Comparison of ENCODE assay signal across 16 mouse cellular contexts in genomic region chr8:8772424-8772823, GRCm38 (mm10).
A peak's percentile ranks its signal among the peaks of the same experiment; 100 is the strongest.
DNase-seq lines count a peak whose midpoint lies in the region; ATAC-seq and TF ChIP-seq lines count a peak whose summit lies in the region.
"Had no signal": no experiment of that assay in that cellular context is flagged by ENCODE, and none has a peak within 500 bp of the region (broad histone marks: within the 10 kb centered on the region; RNA-seq: fewer than 3 reads in every experiment).

No protein-coding gene starts in this region.

- H3K9ac ChIP-seq in heart, adult 2 months (ENCODE audit: low read depth, low read length), result no peak overlapping the region
- H3K9ac ChIP-seq in heart, embryonic 11.5 days (ENCODE audit: low read depth, low read length), result no peak overlapping the region
- no peak overlapping the region for H3K9ac ChIP-seq in forebrain, embryonic 14.5 days (ENCODE audit: low read length)
- H3K9ac ChIP-seq: hindbrain, embryonic 13.5 days; liver, embryonic 12.5 days had no signal

- no peak for TF ChIP-seq CTCF in heart, adult 2 months (IDR thresholded peaks at IDR 0.05)

- intact Hi-C loops in heart, adult 2 months (cut with DNase I), result loop anchor here (1.0 to 5.0 kb wide), 5 partner anchors 35 to 220 kb away; partner anchors contain the start of gene Arglu1
- intact Hi-C loops in heart, postnatal 10 days (cut with DNase I), result loop anchor here (2.0 kb wide), 1 partner anchor 222 kb away; no protein-coding TSS in a partner anchor

- H3K27me3 ChIP-seq in heart, adult 2 months (ENCODE audit: control insufficient read depth, insufficient read depth, low read length), result no peaks in the 10 kb centered on the region
- no peaks in the 10 kb centered on the region for H3K27me3 ChIP-seq in heart, embryonic 11.5 days (ENCODE audit: control insufficient read depth, insufficient read depth, low read length)
- H3K27me3 ChIP-seq in forebrain, embryonic 14.5 days (replicated peaks; ENCODE audit: control insufficient read depth, insufficient read depth, low read length), result no peaks in the 10 kb centered on the region
- H3K27me3 ChIP-seq: hindbrain, embryonic 13.5 days; liver, embryonic 12.5 days had no signal

- H3K4me1 ChIP-seq in heart, adult 2 months (ENCODE audit: control insufficient read depth, insufficient read depth, low read length), result peaks cover 7% of the 10 kb centered on the region
- H3K4me1 ChIP-seq in heart, embryonic 11.5 days (ENCODE audit: control insufficient read depth, insufficient read depth, low read length), result peaks cover 4% of the 10 kb centered on the region; the same call in 1 of the 2 replicates
- no peaks in the 10 kb centered on the region for H3K4me1 ChIP-seq in forebrain, embryonic 14.5 days (ENCODE audit: control insufficient read depth, insufficient read depth, low read length)
- H3K4me1 ChIP-seq: hindbrain, embryonic 13.5 days; liver, embryonic 12.5 days had no signal

- peak; percentile 51 to 71 for DNase-seq in heart, adult 2 months
- peak; percentile 9 for DNase-seq in gastrocnemius, postnatal 10 days
- peak; percentile 68 to 71 for DNase-seq in heart, postnatal 10 days
- DNase-seq in lung, postnatal 14 days, result peak; percentile 20
- DNase-seq in frontal cortex, postnatal 25 days (ENCODE audit: low spot score in 2 of 2), result no peak
- no peak for DNase-seq in forebrain, embryonic 14.5 days (ENCODE audit: low spot score)
- DNase-seq: adrenal gland, adult 8-10 months; B cell, adult 2 months; cerebellum, postnatal 14 days; kidney, adult 8-10 months; left cerebral cortex, postnatal 4 days; retina, postnatal 1 day; thymus, postnatal 36 days had no signal

- WGBS in heart, adult 2 months, result 38% methylated on average over 5 of the region's 5 CpGs
- WGBS in heart, embryonic 11.5 days (ENCODE audit: insufficient replicate concordance), result 70% methylated on average over 5 of the region's 5 CpGs
- WGBS in forebrain, embryonic 14.5 days, result 84% methylated on average over 5 of the region's 5 CpGs

- H3K79me2 ChIP-seq in heart, adult 2 months (replicated peaks; ENCODE audit: control insufficient read depth, insufficient read depth, low read length), result no peaks in the 10 kb centered on the region

- H3K27ac ChIP-seq in heart, adult 2 months, result peak overlapping the region; percentile 70
- H3K27ac ChIP-seq in heart, embryonic 11.5 days (ENCODE audit: low read depth, low read length), result no peak overlapping the region
- H3K27ac ChIP-seq in forebrain, embryonic 14.5 days (ENCODE audit: low read depth, low read length), result no peak overlapping the region
- H3K27ac ChIP-seq: hindbrain, embryonic 13.5 days; liver, embryonic 12.5 days had no signal

- peak; percentile 74; the same call in 1 of the 2 replicates for TF ChIP-seq EP300 in heart, adult 2 months (IDR thresholded peaks at IDR 0.05; ENCODE audit: insufficient read depth, low read depth, low read length)

- no peak overlapping the region for H3K4me2 ChIP-seq in heart, embryonic 11.5 days
- H3K4me2 ChIP-seq in forebrain, embryonic 14.5 days (ENCODE audit: low read length), result no peak overlapping the region
- H3K4me2 ChIP-seq: hindbrain, embryonic 13.5 days; liver, embryonic 12.5 days had no signal

- H3K4me3 ChIP-seq in heart, adult 2 months, result no peak overlapping the region
- no peak overlapping the region for H3K4me3 ChIP-seq in heart, embryonic 11.5 days (ENCODE audit: low read depth, low read length)
- H3K4me3 ChIP-seq in forebrain, embryonic 14.5 days (ENCODE audit: low read depth, low read length), result no peak overlapping the region
- H3K4me3 ChIP-seq: hindbrain, embryonic 13.5 days; liver, embryonic 12.5 days had no signal

- no peak for ATAC-seq in heart, embryonic 11.5 days (replicated peaks; ENCODE audit: insufficient number of reproducible peaks, low FRiP score, low TSS enrichment)
- ATAC-seq in forebrain, embryonic 14.5 days, result no peak
- ATAC-seq: liver, embryonic 12.5 days had no signal

- TF ChIP-seq POLR2A in heart, adult 2 months (IDR thresholded peaks at IDR 0.05; ENCODE audit: insufficient read depth, low read depth, low read length), result no peak

- no peaks in the 10 kb centered on the region for H3K9me3 ChIP-seq in heart, embryonic 11.5 days (replicated peaks; ENCODE audit: control insufficient read depth, low read length)
- no peaks in the 10 kb centered on the region for H3K9me3 ChIP-seq in forebrain, embryonic 14.5 days (replicated peaks; ENCODE audit: control insufficient read depth, low read length)
- H3K9me3 ChIP-seq: hindbrain, embryonic 13.5 days; liver, embryonic 12.5 days had no signal

- H3K36me3 ChIP-seq in heart, adult 2 months (ENCODE audit: control insufficient read depth, insufficient read depth, low read length), result no peaks in the 10 kb centered on the region
- no peaks in the 10 kb centered on the region for H3K36me3 ChIP-seq in heart, embryonic 11.5 days (ENCODE audit: control insufficient read depth, insufficient read depth, low read length)
- H3K36me3 ChIP-seq in forebrain, embryonic 14.5 days (ENCODE audit: control insufficient read depth, insufficient read depth, low read length), result no peaks in the 10 kb centered on the region
- H3K36me3 ChIP-seq: hindbrain, embryonic 13.5 days; liver, embryonic 12.5 days had no signal

Comparison
In these comparisons a context has a peak if more than half of its experiments do, and no peak if none do; other contexts are left out.
1. DNase-seq: peak in heart, adult 2 months (2 of 2), gastrocnemius, postnatal 10 days (single experiment), heart, postnatal 10 days (2 of 2) and lung, postnatal 14 days (single experiment); none in frontal cortex, postnatal 25 days (0 of 2) and forebrain, embryonic 14.5 days (single experiment).